Mouse (Mus musculus): ENCODE results near the gene Ifitm1. TPM values are rescaled to one million over a fixed set of nuclear protein-coding genes. Genes with fewer than 3 reads are reported as not detected.

The Ifitm1 gene
- polyA plus RNA-seq, 1 experiment from 2014 or later: 8.0 TPM

GRCm38 (mm10) chr7:140938896-140939295 lies 28.1 kb upstream of the Ifitm1 start:
- no peak overlapping the region for H3K4me3 ChIP-seq (ENCODE audit: low read depth, low read length)
- 20% methylated on average over 2 of the region's 2 CpGs for WGBS
- ATAC-seq (ENCODE audit: low FRiP score): no peak
- no peak overlapping the region for H3K4me2 ChIP-seq
- H3K27ac ChIP-seq (ENCODE audit: low read depth, low read length): no peak overlapping the region
- no peak for DNase-seq (ENCODE audit: low spot score, missing footprints)
- no peaks in the 10 kb centered on the region for H3K36me3 ChIP-seq (ENCODE audit: control insufficient read depth, insufficient read depth, low read length)
- H3K9me3 ChIP-seq (ENCODE audit: control insufficient read depth, low read length): no peaks in the 10 kb centered on the region
- no peaks in the 10 kb centered on the region for H3K27me3 ChIP-seq (ENCODE audit: control insufficient read depth, insufficient read depth, low read length)
- peaks cover 5% of the 10 kb centered on the region; the same call in 1 of the 2 replicates for H3K4me1 ChIP-seq (ENCODE audit: control insufficient read depth, insufficient read depth, low read length)
- no peak overlapping the region for H3K9ac ChIP-seq (ENCODE audit: low read length)

GRCm38 (mm10) chr7:140939669-140940171 lies 27.3 kb upstream of the Ifitm1 start:
- Histone ChIP-seq H3K4me3 (ENCODE audit: low read depth, low read length) (no peak overlapping the region), H3K4me2 (no peak overlapping the region), H3K9ac (ENCODE audit: low read length) (no peak overlapping the region), H3K27ac (ENCODE audit: low read depth, low read length) (no peak overlapping the region), H3K4me1 (ENCODE audit: control insufficient read depth, insufficient read depth, low read length) (peaks cover 5% of the 10 kb centered on the region; the same call in 1 of the 2 replicates), H3K27me3 (ENCODE audit: control insufficient read depth, insufficient read depth, low read length) (no peaks in the 10 kb centered on the region), H3K36me3 (ENCODE audit: control insufficient read depth, insufficient read depth, low read length) (no peaks in the 10 kb centered on the region), H3K9me3 (ENCODE audit: control insufficient read depth, low read length) (no peaks in the 10 kb centered on the region)
- DNase-seq (ENCODE audit: low spot score, missing footprints) (no peak), ATAC-seq (ENCODE audit: low FRiP score) (no peak)
- WGBS: 14% methylated on average over 8 of the region's 8 CpGs

- peak; percentile 98 for DNase-seq (ENCODE audit: low spot score, missing footprints)
- H3K27ac ChIP-seq (ENCODE audit: low read depth, low read length): no peak within 1 kb of the TSS
- 5% methylated on average over 33 of the region's 33 CpGs for WGBS
- peak within 1 kb of the TSS; percentile 59 for H3K4me2 ChIP-seq
- no peaks in the 10 kb centered on the region for H3K36me3 ChIP-seq (ENCODE audit: control insufficient read depth, insufficient read depth, low read length)
- peaks cover 5% of the 10 kb centered on the region; the same call in 1 of the 2 replicates for H3K4me1 ChIP-seq (ENCODE audit: control insufficient read depth, insufficient read depth, low read length)
- peak; percentile 91 for ATAC-seq (ENCODE audit: low FRiP score)
- H3K27me3 ChIP-seq (ENCODE audit: control insufficient read depth, insufficient read depth, low read length): no peaks in the 10 kb centered on the region
- H3K9ac ChIP-seq (ENCODE audit: low read length): peak within 1 kb of the TSS; percentile 73
- peak within 1 kb of the TSS; percentile 45 for H3K4me3 ChIP-seq (ENCODE audit: low read depth, low read length)
- no peaks in the 10 kb centered on the region for H3K9me3 ChIP-seq (ENCODE audit: control insufficient read depth, low read length)
Observed at GRCm38 (mm10) chr7:140941222-140942051, 25.6 kb upstream of the Ifitm1 start, which contains the start of gene Pgghg. TSS of gene Pgghg (plus strand) at chr7:140941391.

- 64% methylated on average over 9 of the region's 9 CpGs for whole genome bisulfite sequencing
- no peak for DNase-seq (ENCODE audit: low spot score, missing footprints)
- H3K4me3 ChIP-seq (ENCODE audit: low read depth, low read length): peak overlapping the region; percentile 45
- H3K27ac ChIP-seq (ENCODE audit: low read depth, low read length): no peak overlapping the region
- H3K36me3 ChIP-seq (ENCODE audit: control insufficient read depth, insufficient read depth, low read length): no peaks in the 10 kb centered on the region
- H3K27me3 ChIP-seq (ENCODE audit: control insufficient read depth, insufficient read depth, low read length): no peaks in the 10 kb centered on the region
- H3K4me2 ChIP-seq: peak overlapping the region; percentile 59
- peak; percentile 12; the same call in 1 of the 2 replicates for ATAC-seq (ENCODE audit: low FRiP score)
- peak overlapping the region; percentile 73 for H3K9ac ChIP-seq (ENCODE audit: low read length)
- H3K4me1 ChIP-seq (ENCODE audit: control insufficient read depth, insufficient read depth, low read length): peaks cover 5% of the 10 kb centered on the region; the same call in 1 of the 2 replicates
- H3K9me3 ChIP-seq (ENCODE audit: control insufficient read depth, low read length): no peaks in the 10 kb centered on the region
Observed at GRCm38 (mm10) chr7:140942341-140942740, 24.7 kb upstream of the Ifitm1 start.

- no peak for DNase-seq (ENCODE audit: low spot score, missing footprints)
- no peak overlapping the region for H3K4me3 ChIP-seq (ENCODE audit: low read depth, low read length)
- 94% methylated on average over 10 of the region's 10 CpGs for WGBS
Observed at GRCm38 (mm10) chr7:140942811-140943210, 24.2 kb upstream of the Ifitm1 start.

GRCm38 (mm10) chr7:140943356-140943755 lies 23.7 kb upstream of the Ifitm1 start:
- Histone ChIP-seq H3K4me3 (ENCODE audit: low read depth, low read length) (no peak overlapping the region), H3K9me3 (ENCODE audit: control insufficient read depth, low read length) (no peaks in the 10 kb centered on the region), H3K36me3 (ENCODE audit: control insufficient read depth, insufficient read depth, low read length) (no peaks in the 10 kb centered on the region), H3K27me3 (ENCODE audit: control insufficient read depth, insufficient read depth, low read length) (no peaks in the 10 kb centered on the region), H3K4me1 (ENCODE audit: control insufficient read depth, insufficient read depth, low read length) (peaks cover 5% of the 10 kb centered on the region; the same call in 1 of the 2 replicates), H3K9ac (ENCODE audit: low read length) (no peak overlapping the region), H3K27ac (ENCODE audit: low read depth, low read length) (no peak overlapping the region), H3K4me2 (no peak overlapping the region)
- 91% methylated on average over 4 of the region's 4 CpGs for WGBS
- DNase-seq (ENCODE audit: low spot score, missing footprints) (no peak), ATAC-seq (ENCODE audit: low FRiP score) (no peak)

More at GRCm38 (mm10) chr7:140942811-140943210, 24.2 kb upstream of the Ifitm1 start:
- Histone ChIP-seq H3K36me3 (ENCODE audit: control insufficient read depth, insufficient read depth, low read length) (no peaks in the 10 kb centered on the region), H3K9ac (ENCODE audit: low read length) (no peak overlapping the region), H3K4me1 (ENCODE audit: control insufficient read depth, insufficient read depth, low read length) (peaks cover 5% of the 10 kb centered on the region; the same call in 1 of the 2 replicates), H3K27me3 (ENCODE audit: control insufficient read depth, insufficient read depth, low read length) (no peaks in the 10 kb centered on the region), H3K9me3 (ENCODE audit: control insufficient read depth, low read length) (no peaks in the 10 kb centered on the region), H3K27ac (ENCODE audit: low read depth, low read length) (no peak overlapping the region), H3K4me2 (no peak overlapping the region)
- ATAC-seq (ENCODE audit: low FRiP score): no peak

- no peak for ATAC-seq (ENCODE audit: low FRiP score)
- Histone ChIP-seq H3K4me2 (no peak overlapping the region), H3K36me3 (ENCODE audit: control insufficient read depth, insufficient read depth, low read length) (no peaks in the 10 kb centered on the region), H3K27me3 (ENCODE audit: control insufficient read depth, insufficient read depth, low read length) (no peaks in the 10 kb centered on the region), H3K9ac (ENCODE audit: low read length) (no peak overlapping the region), H3K27ac (ENCODE audit: low read depth, low read length) (no peak overlapping the region), H3K4me3 (ENCODE audit: low read depth, low read length) (no peak overlapping the region), H3K4me1 (ENCODE audit: control insufficient read depth, insufficient read depth, low read length) (peaks cover 5% of the 10 kb centered on the region; the same call in 1 of the 2 replicates), H3K9me3 (ENCODE audit: control insufficient read depth, low read length) (no peaks in the 10 kb centered on the region)
- DNase-seq (ENCODE audit: low spot score, missing footprints): no peak
- WGBS: 92% methylated on average over 7 of the region's 7 CpGs
Observed at GRCm38 (mm10) chr7:140944236-140944635, 22.8 kb upstream of the Ifitm1 start.

- no peak overlapping the region for H3K9ac ChIP-seq (ENCODE audit: low read length)
- 89% methylated on average over 5 of the region's 5 CpGs for WGBS
- peaks cover 5% of the 10 kb centered on the region; the same call in 1 of the 2 replicates for H3K4me1 ChIP-seq (ENCODE audit: control insufficient read depth, insufficient read depth, low read length)
- no peak for ATAC-seq (ENCODE audit: low FRiP score)
- H3K4me3 ChIP-seq (ENCODE audit: low read depth, low read length): no peak overlapping the region
- H3K9me3 ChIP-seq (ENCODE audit: control insufficient read depth, low read length): no peaks in the 10 kb centered on the region
- no peaks in the 10 kb centered on the region for H3K27me3 ChIP-seq (ENCODE audit: control insufficient read depth, insufficient read depth, low read length)
- no peak overlapping the region for H3K27ac ChIP-seq (ENCODE audit: low read depth, low read length)
- no peak for DNase-seq (ENCODE audit: low spot score, missing footprints)
- H3K36me3 ChIP-seq (ENCODE audit: control insufficient read depth, insufficient read depth, low read length): no peaks in the 10 kb centered on the region
- H3K4me2 ChIP-seq: no peak overlapping the region
Observed at GRCm38 (mm10) chr7:140945247-140945646, 21.8 kb upstream of the Ifitm1 start.

- Histone ChIP-seq H3K9ac (ENCODE audit: low read length) (no peak overlapping the region), H3K27ac (ENCODE audit: low read depth, low read length) (no peak overlapping the region), H3K27me3 (ENCODE audit: control insufficient read depth, insufficient read depth, low read length) (no peaks in the 10 kb centered on the region), H3K4me1 (ENCODE audit: control insufficient read depth, insufficient read depth, low read length) (peaks cover 2% of the 10 kb centered on the region; the same call in 1 of the 2 replicates), H3K4me2 (no peak overlapping the region), H3K9me3 (ENCODE audit: control insufficient read depth, low read length) (no peaks in the 10 kb centered on the region), H3K36me3 (ENCODE audit: control insufficient read depth, insufficient read depth, low read length) (no peaks in the 10 kb centered on the region), H3K4me3 (ENCODE audit: low read depth, low read length) (no peak overlapping the region)
- ATAC-seq (ENCODE audit: low FRiP score) (no peak), DNase-seq (ENCODE audit: low spot score, missing footprints) (no peak)
- 92% methylated on average over 10 of the region's 10 CpGs for WGBS
Observed at GRCm38 (mm10) chr7:140946311-140946710, 20.7 kb upstream of the Ifitm1 start.
